Mouse (Mus musculus) brain, embryonic 14.5 days (tissue): ENCODE results near the gene Calhm4.

Experiments used
- CTCF ChIP-seq: fragments of 200-500 bp; IDR thresholded peaks from 2 replicates; pipeline ENCODE4 v1.5.1; 2012; ENCODE audit warnings: inconsistent platforms, mild to moderate bottlenecking, moderate library complexity, borderline replicate concordance; ENCODE audit not compliant: insufficient read depth, insufficient read length; ENCODE audit errors: extremely low read depth
- POLR2A ChIP-seq: fragments of 200-500 bp; IDR thresholded peaks from 2 replicates; pipeline ENCODE4 v1.6.1; 2012; ENCODE audit warnings: mild to moderate bottlenecking, inconsistent platforms, borderline replicate concordance; ENCODE audit not compliant: poor library complexity, insufficient read depth, insufficient read length, severe bottlenecking; ENCODE audit errors: extremely low read depth

DNA sequence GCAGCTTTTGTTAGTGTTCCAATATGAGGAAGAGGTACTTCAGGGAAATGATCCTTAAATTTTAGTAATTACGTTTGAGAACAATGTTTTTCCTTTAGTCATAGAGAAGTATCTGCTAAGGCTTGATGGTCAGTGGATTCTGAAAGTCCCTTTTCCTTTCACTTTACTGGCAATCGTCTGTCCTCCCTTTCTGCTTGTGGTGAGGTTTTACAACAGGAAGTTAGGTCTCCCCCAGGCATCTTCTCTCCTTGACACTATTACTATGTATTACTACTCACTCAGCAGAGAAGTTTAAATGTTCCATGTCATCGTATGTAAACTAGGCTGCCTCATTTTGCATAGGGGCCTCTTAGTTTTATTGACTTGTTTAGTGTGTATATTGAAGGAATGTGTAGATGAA, 45.4 kb upstream of the Calhm4 start:
- no peak for TF ChIP-seq POLR2A
- TF ChIP-seq CTCF: no peak
